Mouse (Mus musculus): ENCODE measurements around the gene Zfp444.

DNA sequence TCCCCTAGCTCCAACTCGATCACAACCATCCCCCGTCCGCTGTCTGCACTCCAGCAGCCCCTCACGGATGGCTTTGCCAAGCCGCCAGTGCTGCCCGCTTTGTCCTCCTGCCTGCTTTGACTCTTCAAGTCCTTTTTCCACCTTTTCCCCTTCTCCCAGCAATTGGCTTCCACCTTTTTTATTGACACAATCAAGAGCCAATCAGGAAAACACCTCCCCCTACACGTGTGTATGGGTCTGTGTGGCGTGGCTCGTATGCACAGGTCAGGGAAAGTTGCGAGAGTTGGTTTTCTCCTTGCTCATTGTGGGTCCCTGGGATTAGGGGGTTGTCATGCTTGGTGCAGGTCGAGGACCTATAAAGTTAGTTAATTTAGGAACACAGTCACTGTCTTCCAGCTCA lies 67.8 kb downstream of the Zfp444 start:
- TF ChIP-seq ZKSCAN1 (IDR thresholded peaks at IDR 0.05; ENCODE audit: low read depth, low read length) (no peak), ZMIZ1 (IDR thresholded peaks at IDR 0.05; ENCODE audit: low read depth, low read length) (no peak), POLR2A (IDR thresholded peaks at IDR 0.05; ENCODE audit: control insufficient read depth in 1 of 2, insufficient read depth in 1 of 2, low read depth in 1 of 2, low read length in 2 of 2, poor library complexity in 1 of 2) (no peak), ZC3H11A (IDR thresholded peaks at IDR 0.05; ENCODE audit: low read depth, low read length) (no peak), CTCF (IDR thresholded peaks at IDR 0.05 in 2 of 3, conservative IDR thresholded peaks at IDR 0.05 in 1 of 3; ENCODE audit: control insufficient read depth in 1 of 3, insufficient read depth in 1 of 3, low read depth in 2 of 3, low read length in 3 of 3, poor library complexity in 1 of 3, severe bottlenecking in 1 of 3) (no peak), TAL1 (IDR thresholded peaks at IDR 0.05; ENCODE audit: low read length) (no peak), POLR2AphosphoS5 (IDR thresholded peaks at IDR 0.05; ENCODE audit: borderline replicate concordance, low read depth, low read length) (no peak), TCF12 (IDR thresholded peaks at IDR 0.05; ENCODE audit: low read depth, low read length) (no peak), ZNF384 (IDR thresholded peaks at IDR 0.05; ENCODE audit: low read depth, low read length) (no peak), UBTF (IDR thresholded peaks at IDR 0.05; ENCODE audit: borderline replicate concordance, insufficient read depth, low read depth, low read length) (no peak), NELFE (IDR thresholded peaks at IDR 0.05; ENCODE audit: low read depth, low read length) (no peak), E2F4 (IDR thresholded peaks at IDR 0.05; ENCODE audit: borderline replicate concordance, low read depth, low read length) (no peak)
